Mouse (Mus musculus) cerebellum, adult 2 months (tissue): ENCODE results near the gene Zfp534.
"Not testable (repeated sequence)": the region's sequence is repeated elsewhere in the genome, so short reads cannot be mapped to it uniquely, and the experiment has no call there.

ENCODE experiments used
- CTCF ChIP-seq: fragments of 200-500 bp; IDR thresholded peaks from 2 replicates; pipeline ENCODE4 v1.5.1; 2011; ENCODE audit warnings: low read depth, mild to moderate bottlenecking, control low read depth, low read length, moderate library complexity, borderline replicate concordance; ENCODE audit not compliant: insufficient read depth
- POLR2A ChIP-seq: fragments of 200-500 bp; IDR thresholded peaks from 2 replicates; pipeline ENCODE4 v1.6.1; 2011; ENCODE audit warnings: low read length, control low read depth, borderline replicate concordance; ENCODE audit not compliant: insufficient read depth

- TF ChIP-seq CTCF, POLR2A: not testable (repeated sequence)
Measured at GRCm38 (mm10) chr4:147746255-147746654, 43.9 kb upstream of the Zfp534 start.
